Mouse (Mus musculus) embryonic fibroblast, embryonic 13.5 days (primary cell): ENCODE data around the gene Gtf2e1.

Experiments used
- CTCF ChIP-seq: IDR thresholded peaks from 2 replicates; pipeline ENCODE4 v1.5.1; 2011; ENCODE audit warnings: mild to moderate bottlenecking, control low read depth, low read length, moderate library complexity, borderline replicate concordance; ENCODE audit not compliant: insufficient read depth
- POLR2A ChIP-seq: IDR thresholded peaks from 2 replicates; pipeline ENCODE4 v1.6.1; 2011; ENCODE audit warnings: low read depth, mild to moderate bottlenecking, control low read depth, low read length, moderate library complexity

GRCm38 (mm10) chr16:37517596-37518211 is 21.9 kb downstream of the Gtf2e1 start:
- TF ChIP-seq POLR2A (no peak), CTCF (no peak)
